Mouse (Mus musculus): Measurements from ENCODE around the gene Triml1. TPM values are rescaled to one million over a fixed set of nuclear protein-coding genes. Genes with fewer than 3 reads are reported as not detected.

Triml1 gene
- polyA plus RNA-seq (2012; rRNA removed), result not detected in 2 replicates

- TF ChIP-seq POLR2A (IDR thresholded peaks at IDR 0.05; ENCODE audit: low read depth, low read length), result no peak
- no peak for TF ChIP-seq CTCF (IDR thresholded peaks at IDR 0.05; ENCODE audit: extremely low read depth, insufficient read length, insufficient replicate concordance, low read depth, low read length)
- H3K36me3 ChIP-seq (ENCODE audit: control insufficient read depth, insufficient read depth, low read length), result no peaks in the 10 kb centered on the region
- H3K4me1 ChIP-seq (ENCODE audit: control insufficient read depth, insufficient read depth, insufficient read length, low read length), result no peaks in the 10 kb centered on the region
- WGBS, result 75% methylated on average over 2 of the region's 2 CpGs
- no peaks in the 10 kb centered on the region for H3K27me3 ChIP-seq (ENCODE audit: control insufficient read depth, insufficient read depth, low read length)
- H3K4me3 ChIP-seq (ENCODE audit: low read depth, low read length), result no peak within 1 kb of the TSS
- no peak within 1 kb of the TSS for H3K27ac ChIP-seq (ENCODE audit: insufficient read depth, low read depth, low read length)
Observed at GRCm38 (mm10) chr8:43141386-43141785, at the start of gene Triml1. Gene Triml1 (minus strand): TSS chr8:43141486.

GRCm38 (mm10) chr8:43182281-43182680 is 41.0 kb upstream of the Triml1 start:
- Histone ChIP-seq H3K27ac (ENCODE audit: insufficient read depth, low read depth, low read length) (no peak overlapping the region), H3K27me3 (ENCODE audit: control insufficient read depth, insufficient read depth, low read length) (no peaks in the 10 kb centered on the region), H3K4me3 (ENCODE audit: low read depth, low read length) (no peak overlapping the region), H3K36me3 (ENCODE audit: control insufficient read depth, insufficient read depth, low read length) (no peaks in the 10 kb centered on the region), H3K4me1 (ENCODE audit: control insufficient read depth, insufficient read depth, insufficient read length, low read length) (no peaks in the 10 kb centered on the region)
- WGBS, result 89% methylated on average over 2 of the region's 2 CpGs
- TF ChIP-seq CTCF (IDR thresholded peaks at IDR 0.05; ENCODE audit: extremely low read depth, insufficient read length, insufficient replicate concordance, low read depth, low read length) (no peak), POLR2A (IDR thresholded peaks at IDR 0.05; ENCODE audit: low read depth, low read length) (no peak)

GRCm38 (mm10) chr8:43180054-43180690 is 38.9 kb upstream of the Triml1 start, which contains the start of gene Triml2:
Gene Triml2 (plus strand): TSS chr8:43180541.
- Histone ChIP-seq H3K4me1 (ENCODE audit: control insufficient read depth, insufficient read depth, insufficient read length, low read length) (no peaks in the 10 kb centered on the region), H3K36me3 (ENCODE audit: control insufficient read depth, insufficient read depth, low read length) (no peaks in the 10 kb centered on the region), H3K4me3 (ENCODE audit: low read depth, low read length) (no peak within 1 kb of the TSS), H3K27ac (ENCODE audit: insufficient read depth, low read depth, low read length) (no peak within 1 kb of the TSS), H3K27me3 (ENCODE audit: control insufficient read depth, insufficient read depth, low read length) (no peaks in the 10 kb centered on the region)
- WGBS, result 89% methylated on average over 13 of the region's 13 CpGs
- TF ChIP-seq CTCF (IDR thresholded peaks at IDR 0.05; ENCODE audit: extremely low read depth, insufficient read length, insufficient replicate concordance, low read depth, low read length) (no peak), POLR2A (IDR thresholded peaks at IDR 0.05; ENCODE audit: low read depth, low read length) (no peak)

- no peaks in the 10 kb centered on the region for H3K4me1 ChIP-seq (ENCODE audit: control insufficient read depth, insufficient read depth, insufficient read length, low read length)
- no peak for TF ChIP-seq POLR2A (IDR thresholded peaks at IDR 0.05; ENCODE audit: low read depth, low read length)
- no peak for TF ChIP-seq CTCF (IDR thresholded peaks at IDR 0.05; ENCODE audit: extremely low read depth, insufficient read length, insufficient replicate concordance, low read depth, low read length)
- 22% methylated on average over 4 of the region's 4 CpGs for WGBS
Observed at GRCm38 (mm10) chr8:43179189-43179588, 37.9 kb upstream of the Triml1 start.

GRCm38 (mm10) chr8:43178263-43178662 is 37.0 kb upstream of the Triml1 start:
- no peaks in the 10 kb centered on the region for H3K27me3 ChIP-seq (ENCODE audit: control insufficient read depth, insufficient read depth, low read length)
- WGBS, result 61% methylated on average over 3 of the region's 3 CpGs
- H3K27ac ChIP-seq (ENCODE audit: insufficient read depth, low read depth, low read length), result no peak overlapping the region
- H3K36me3 ChIP-seq (ENCODE audit: control insufficient read depth, insufficient read depth, low read length), result no peaks in the 10 kb centered on the region
- H3K4me1 ChIP-seq (ENCODE audit: control insufficient read depth, insufficient read depth, insufficient read length, low read length), result no peaks in the 10 kb centered on the region
- TF ChIP-seq POLR2A (IDR thresholded peaks at IDR 0.05; ENCODE audit: low read depth, low read length) (no peak), CTCF (IDR thresholded peaks at IDR 0.05; ENCODE audit: extremely low read depth, insufficient read length, insufficient replicate concordance, low read depth, low read length) (0 out of 2 replicates have a peak, but pooled peaks have one; percentile 13)
- H3K4me3 ChIP-seq (ENCODE audit: low read depth, low read length), result no peak overlapping the region

More at GRCm38 (mm10) chr8:43179189-43179588, 37.9 kb upstream of the Triml1 start:
- Histone ChIP-seq H3K36me3 (ENCODE audit: control insufficient read depth, insufficient read depth, low read length) (no peaks in the 10 kb centered on the region), H3K4me3 (ENCODE audit: low read depth, low read length) (no peak overlapping the region), H3K27ac (ENCODE audit: insufficient read depth, low read depth, low read length) (no peak overlapping the region), H3K27me3 (ENCODE audit: control insufficient read depth, insufficient read depth, low read length) (no peaks in the 10 kb centered on the region)

- no peak overlapping the region for H3K27ac ChIP-seq (ENCODE audit: insufficient read depth, low read depth, low read length)
- WGBS, result 85% methylated on average over 6 of the region's 6 CpGs
- H3K27me3 ChIP-seq (ENCODE audit: control insufficient read depth, insufficient read depth, low read length), result no peaks in the 10 kb centered on the region
- TF ChIP-seq CTCF (IDR thresholded peaks at IDR 0.05; ENCODE audit: extremely low read depth, insufficient read length, insufficient replicate concordance, low read depth, low read length), result no peak
- TF ChIP-seq POLR2A (IDR thresholded peaks at IDR 0.05; ENCODE audit: low read depth, low read length), result no peak
- H3K4me3 ChIP-seq (ENCODE audit: low read depth, low read length), result no peak overlapping the region
- H3K36me3 ChIP-seq (ENCODE audit: control insufficient read depth, insufficient read depth, low read length), result no peaks in the 10 kb centered on the region
- no peaks in the 10 kb centered on the region for H3K4me1 ChIP-seq (ENCODE audit: control insufficient read depth, insufficient read depth, insufficient read length, low read length)
Observed at GRCm38 (mm10) chr8:43176766-43177486, 35.6 kb upstream of the Triml1 start.

- TF ChIP-seq POLR2A (IDR thresholded peaks at IDR 0.05; ENCODE audit: low read depth, low read length), result no peak
- TF ChIP-seq CTCF (IDR thresholded peaks at IDR 0.05; ENCODE audit: extremely low read depth, insufficient read length, insufficient replicate concordance, low read depth, low read length), result no peak
- Histone ChIP-seq H3K36me3 (ENCODE audit: control insufficient read depth, insufficient read depth, low read length) (no peaks in the 10 kb centered on the region), H3K4me1 (ENCODE audit: control insufficient read depth, insufficient read depth, insufficient read length, low read length) (no peaks in the 10 kb centered on the region), H3K4me3 (ENCODE audit: low read depth, low read length) (no peak overlapping the region), H3K27me3 (ENCODE audit: control insufficient read depth, insufficient read depth, low read length) (no peaks in the 10 kb centered on the region), H3K27ac (ENCODE audit: insufficient read depth, low read depth, low read length) (no peak overlapping the region)
- WGBS, result 78% methylated on average over 6 of the region's 6 CpGs
Observed at GRCm38 (mm10) chr8:43169249-43169755, 28.0 kb upstream of the Triml1 start.

Measured in small intestine, adult 2 months (tissue).